Mouse (Mus musculus) adrenal gland, postnatal 25 days (tissue): Measurements from ENCODE around the gene Hoxb2. TPM values are rescaled to one million over a fixed set of nuclear protein-coding genes. Genes with fewer than 3 reads are reported as not detected.

ENCODE experiments used
- DNase-seq: peaks from one replicate; pipeline ENCODE4 v3.0.0; 2021; ENCODE audit warnings: mixed read lengths
- total RNA-seq: library from RNA; stranded (reverse); gene quantifications from 2 replicates; pipeline ENCODE4 v1.2.3, GENCODE M21; 2021

The Hoxb2 gene
- total RNA-seq, 1 experiment from 2014 or later, result 24.0 TPM

DNA sequence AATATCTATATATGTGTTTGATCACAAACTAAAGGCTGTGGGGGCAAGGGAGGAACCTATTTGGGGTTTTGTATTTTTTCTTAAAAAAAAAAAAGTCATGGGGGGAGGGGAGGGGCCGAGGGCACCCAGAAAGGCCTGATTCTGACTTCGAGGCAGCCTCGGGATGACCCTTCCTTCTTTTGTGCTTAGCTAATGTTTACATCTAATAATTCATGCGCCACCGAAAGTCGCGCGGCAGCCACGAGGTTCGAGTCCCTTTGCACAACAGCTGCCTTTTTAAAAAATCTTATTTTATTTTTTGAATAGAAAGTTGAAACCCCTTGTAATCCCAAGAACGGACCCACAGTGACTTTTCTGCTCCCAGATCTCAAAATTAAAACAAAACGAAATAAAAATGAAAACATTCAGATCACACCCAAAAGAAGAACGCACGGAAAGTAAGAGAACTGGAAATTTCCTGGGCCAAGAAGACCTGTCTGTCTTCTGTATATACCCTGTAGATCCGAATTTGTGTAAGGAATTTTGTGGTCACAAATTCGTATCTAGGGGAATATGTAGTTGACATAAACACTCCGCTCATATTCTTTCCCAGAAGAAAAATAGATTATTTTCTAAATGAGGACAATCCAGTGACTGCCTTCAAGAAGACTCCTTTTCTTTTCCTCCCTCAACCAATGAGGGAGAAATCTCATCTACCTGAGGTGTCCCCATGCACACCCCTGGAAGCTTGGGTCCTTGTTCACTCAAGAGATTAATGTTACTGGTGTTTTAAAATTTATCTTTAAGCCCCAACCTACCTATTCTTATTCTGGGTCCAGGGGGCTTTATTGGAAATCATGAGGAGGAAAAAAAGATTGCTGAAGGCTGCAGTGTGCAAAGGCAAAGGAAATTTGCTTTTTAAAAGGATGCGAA, 33.4 kb upstream of the Hoxb2 start:
- DNase-seq, result no peak

DNA sequence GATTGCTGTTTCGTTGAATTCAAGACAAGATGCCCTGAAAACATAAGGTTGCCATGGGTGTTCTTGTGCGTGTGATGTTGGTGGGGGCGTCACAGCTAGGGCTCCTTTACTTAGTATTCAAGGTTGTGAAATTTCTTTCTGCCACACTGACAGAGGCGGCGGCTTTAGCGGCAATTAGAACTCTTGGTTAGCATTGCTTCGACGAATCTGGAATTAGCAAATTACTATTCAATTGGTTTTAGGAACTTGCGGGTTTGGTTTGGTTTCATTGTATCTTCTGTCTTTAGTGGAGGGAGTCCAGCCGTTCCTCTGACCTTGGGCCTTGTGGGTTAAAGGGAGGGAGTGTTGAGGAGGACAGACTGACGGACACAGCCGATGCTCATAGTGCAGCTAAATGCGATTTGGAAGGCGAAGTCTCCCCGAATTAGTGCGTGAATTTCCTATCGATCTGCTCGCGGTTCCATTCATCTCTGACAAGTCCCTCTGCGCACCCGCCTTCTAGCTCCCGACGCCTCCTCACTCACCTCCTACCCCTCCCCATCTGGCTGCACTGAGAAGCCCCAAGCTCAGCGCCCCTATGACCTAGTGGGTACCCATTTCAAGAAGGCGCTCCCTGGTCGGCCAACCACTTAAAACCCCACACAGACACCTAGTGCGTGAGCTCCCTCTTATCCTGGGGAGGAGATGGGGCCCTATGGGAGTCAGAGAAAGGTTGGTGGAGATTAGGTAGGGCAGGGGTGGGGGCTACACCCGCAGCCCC, 32.5 kb upstream of the Hoxb2 start, which contains the start of gene Hoxb4:
Hoxb4 (plus strand) TSS at position 660 of the 760 bp plus-strand sequence.
- DNase-seq, result no peak

DNA sequence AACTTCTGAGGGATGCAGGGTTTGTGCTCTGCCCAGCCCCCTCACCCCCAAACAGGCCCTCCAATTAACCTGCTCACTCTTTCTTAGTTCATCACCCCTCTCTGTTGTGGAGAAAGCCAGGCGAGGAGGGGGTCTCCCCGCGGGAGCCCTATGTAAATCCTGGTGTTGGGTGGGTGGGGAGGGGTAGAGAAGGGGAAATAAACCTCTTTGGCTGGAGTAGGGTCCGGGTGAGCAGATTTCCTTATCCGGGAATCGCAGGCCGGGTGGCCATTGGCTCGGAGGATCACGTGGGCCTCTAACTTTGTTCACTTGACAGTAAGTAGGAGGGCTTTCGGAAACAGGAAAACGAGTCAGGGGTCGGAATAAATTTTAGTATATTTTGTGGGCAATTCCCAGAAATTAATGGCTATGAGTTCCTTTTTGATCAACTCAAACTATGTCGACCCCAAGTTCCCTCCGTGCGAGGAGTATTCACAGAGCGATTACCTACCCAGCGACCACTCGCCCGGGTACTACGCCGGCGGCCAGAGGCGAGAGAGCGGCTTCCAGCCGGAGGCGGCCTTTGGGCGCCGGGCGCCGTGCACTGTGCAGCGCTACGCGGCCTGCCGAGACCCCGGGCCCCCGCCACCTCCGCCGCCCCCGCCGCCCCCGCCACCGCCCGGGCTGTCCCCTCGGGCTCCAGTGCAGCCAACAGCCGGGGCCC, 31.8 kb upstream of the Hoxb2 start:
- peak; percentile 84 for DNase-seq

DNA sequence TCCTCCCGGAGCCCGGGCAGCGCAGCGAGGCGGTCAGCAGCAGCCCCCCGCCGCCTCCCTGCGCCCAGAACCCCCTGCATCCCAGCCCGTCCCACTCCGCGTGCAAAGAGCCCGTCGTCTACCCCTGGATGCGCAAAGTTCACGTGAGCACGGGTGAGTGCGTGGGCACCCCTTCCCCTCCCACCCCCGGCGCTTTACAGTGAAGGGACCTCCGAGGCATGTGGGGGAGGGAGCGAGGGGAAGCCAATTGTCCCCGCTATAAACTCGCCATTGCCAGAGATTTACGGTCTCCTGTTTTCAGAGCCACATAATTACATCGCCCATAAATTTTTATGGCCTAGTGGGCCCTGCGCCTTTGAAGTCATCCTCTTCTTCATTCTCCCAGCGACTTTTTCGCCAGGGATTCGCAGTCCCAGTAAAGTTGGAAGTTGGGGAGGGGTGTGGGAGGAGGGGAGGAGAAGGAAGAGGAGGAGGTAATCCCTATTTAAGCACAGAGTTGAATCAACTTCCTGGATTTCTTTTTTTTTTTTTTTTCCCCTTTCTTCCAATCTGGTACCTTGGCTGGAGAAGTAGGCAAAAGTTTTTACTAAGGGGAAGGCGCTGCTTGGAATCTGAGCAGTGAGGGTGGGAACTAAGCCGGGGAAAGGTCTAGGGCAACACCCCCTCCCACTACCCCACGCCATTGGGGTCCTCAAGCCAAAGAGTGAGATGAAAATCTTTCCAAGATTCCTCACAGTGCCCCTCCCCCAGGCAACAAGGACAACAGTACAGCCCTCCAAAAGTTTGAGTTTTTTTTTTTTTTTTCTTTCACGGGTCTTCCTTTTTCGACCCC, 31.0 kb upstream of the Hoxb2 start:
- no peak for DNase-seq

DNA sequence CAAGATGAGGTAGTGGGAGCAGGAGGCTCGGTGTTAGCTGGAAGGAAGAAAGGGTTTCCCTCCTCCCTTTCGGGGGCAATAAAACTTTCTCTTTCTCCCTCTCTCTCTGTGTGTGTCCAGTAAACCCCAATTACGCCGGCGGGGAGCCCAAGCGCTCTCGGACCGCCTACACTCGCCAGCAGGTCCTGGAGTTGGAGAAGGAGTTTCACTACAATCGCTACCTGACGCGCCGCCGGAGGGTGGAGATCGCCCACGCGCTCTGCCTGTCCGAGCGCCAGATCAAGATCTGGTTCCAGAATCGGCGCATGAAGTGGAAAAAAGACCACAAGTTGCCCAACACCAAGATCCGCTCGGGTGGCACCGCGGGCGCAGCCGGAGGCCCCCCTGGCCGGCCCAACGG, 30.4 kb upstream of the Hoxb2 start:
- peak; percentile 63 for DNase-seq

DNA sequence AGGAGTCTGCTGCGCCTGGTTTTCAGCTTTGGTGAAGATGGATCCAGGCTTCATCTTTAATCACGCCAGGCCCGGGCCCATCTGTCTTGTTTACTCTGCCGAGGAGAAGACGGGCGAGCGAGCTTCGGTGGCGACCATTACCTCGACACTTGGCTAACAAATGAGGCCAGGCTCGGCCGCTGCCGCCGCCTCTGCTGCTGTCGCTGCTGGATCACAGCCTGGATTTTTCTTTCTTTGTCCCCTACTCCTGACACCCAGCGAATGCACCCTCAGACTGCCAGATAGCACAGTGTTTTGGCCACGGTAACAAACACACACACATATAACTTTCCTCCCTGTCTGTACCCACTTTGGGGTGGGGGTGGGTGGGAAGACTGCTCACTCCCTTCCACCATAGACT, 29.6 kb upstream of the Hoxb2 start:
- DNase-seq, result no peak

DNA sequence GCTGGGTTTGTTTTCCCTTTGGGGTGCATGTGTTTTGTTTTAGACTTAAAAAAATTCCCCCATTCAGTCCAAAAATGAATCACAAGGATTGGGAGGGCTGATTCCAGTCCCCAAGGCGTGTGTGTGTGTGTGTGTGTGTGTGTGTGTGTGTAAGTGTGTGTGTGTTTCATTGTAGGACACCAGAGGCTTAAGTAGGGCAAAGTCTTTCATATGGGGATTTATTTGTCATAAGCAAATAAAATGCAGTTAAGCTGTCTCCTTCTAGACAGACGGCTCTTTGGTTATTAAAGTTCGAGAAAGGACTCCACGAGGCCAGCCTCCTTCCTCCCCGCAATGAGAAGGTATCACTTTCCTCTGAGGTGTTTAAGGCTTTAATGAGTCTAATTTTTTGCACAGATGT, 28.5 kb upstream of the Hoxb2 start:
- no peak for DNase-seq

DNA sequence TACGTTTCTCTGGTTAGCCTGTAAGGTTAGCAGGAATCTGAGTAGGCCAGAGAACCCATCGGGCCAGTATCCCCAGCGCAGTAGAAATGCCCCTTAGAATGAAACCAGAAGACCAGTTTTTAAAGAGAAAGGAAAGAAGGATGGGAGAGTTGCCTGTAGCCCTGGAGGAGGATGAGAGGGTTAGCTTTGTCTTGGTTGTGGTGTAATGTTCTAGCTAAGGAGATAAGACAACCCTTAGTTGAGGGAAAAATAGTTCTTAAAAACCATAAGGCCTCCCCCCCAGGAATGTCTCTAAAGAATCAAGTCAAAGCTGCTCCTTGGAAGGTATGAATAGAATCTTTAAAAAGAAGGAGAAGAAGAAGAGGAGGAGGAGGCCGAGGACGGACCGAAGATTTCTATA, 27.6 kb upstream of the Hoxb2 start:
- no peak for DNase-seq

DNA sequence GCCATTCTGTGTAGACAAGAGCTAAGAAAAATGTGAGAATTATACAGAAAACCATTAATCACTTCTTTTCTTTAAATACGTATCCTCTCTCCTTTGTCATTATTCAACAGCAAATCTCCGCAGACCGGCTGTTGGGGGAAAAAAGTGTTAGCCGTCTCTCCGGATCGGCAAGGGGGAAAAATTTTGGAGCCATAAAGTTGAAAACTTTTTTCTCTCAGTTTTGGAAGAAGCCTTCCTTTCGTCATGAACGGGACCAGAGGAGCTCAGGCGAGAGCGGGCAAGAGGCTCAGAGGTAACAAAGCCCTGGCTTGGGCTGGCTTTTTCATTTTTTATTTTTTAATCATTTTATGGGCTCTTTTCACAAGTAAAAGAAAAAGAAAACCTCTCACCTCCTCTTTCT, 27.2 kb upstream of the Hoxb2 start, which contains the start of gene Hoxb3:
Hoxb3 (plus strand) TSS at position 173 of the 400 bp plus-strand sequence.
- no peak for DNase-seq

DNA sequence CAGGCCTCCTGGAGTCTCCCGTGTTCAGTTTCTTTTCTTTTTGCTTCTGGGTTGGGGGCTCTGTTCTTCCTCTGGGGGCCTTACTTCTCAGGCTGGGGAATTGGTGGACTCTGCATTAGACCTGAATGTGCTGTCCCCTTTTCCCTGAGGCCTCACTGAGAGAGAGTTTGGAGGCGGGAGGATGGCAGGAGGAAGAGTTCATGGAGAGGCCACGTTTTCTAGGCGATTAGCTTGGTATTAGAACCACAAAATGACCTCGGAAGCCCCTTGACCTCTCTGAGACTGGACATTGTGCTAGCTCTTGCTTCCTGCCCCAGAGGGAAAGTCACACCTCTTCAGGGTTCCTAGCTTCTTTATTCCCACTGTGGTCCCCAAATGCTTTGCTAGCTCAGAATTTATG, 26.2 kb upstream of the Hoxb2 start:
- DNase-seq, result no peak

DNA sequence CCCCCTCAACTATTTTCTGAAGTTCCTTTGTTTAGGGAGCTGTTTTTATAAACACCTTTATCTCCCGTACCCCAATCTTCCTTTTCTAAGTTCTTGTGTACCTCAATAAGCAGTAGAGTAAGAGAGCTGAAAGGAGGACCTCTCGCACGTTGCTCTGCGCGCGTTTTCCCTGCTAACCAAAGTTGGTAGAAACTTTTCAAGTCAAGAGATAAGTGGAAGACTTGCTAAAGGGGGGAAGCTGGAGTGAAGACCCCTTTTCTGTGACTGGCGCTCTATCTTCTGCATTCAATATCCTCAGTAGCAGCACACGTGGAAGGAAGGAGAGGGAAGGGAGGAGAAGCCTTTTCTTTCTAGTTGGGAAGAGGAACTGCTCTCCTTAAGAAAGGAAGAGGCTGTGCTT, 25.4 kb upstream of the Hoxb2 start:
- no peak for DNase-seq

DNA sequence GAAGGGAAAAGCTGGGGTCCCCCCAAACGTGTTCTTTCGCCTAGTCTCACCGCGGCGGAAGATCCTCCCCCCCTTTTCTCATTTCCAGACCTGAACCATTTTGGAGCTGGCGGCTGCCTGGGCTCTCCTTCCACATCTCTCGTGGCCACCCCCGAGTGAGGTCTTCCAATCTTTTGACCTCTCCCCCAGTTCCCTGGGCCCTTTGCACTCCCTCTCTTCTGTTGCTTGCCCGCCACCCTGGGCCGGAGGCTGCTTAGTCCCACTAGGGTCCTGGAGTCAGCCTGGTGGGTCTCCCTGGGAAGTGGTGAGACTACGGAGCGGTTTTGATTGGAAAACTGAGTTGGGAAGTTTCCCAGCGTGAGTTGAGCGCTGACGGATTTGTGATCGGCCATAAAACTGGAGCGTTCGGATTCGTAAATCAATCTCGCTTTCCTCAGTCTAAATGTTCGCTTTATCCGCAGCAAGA, 24.5 kb upstream of the Hoxb2 start:
- no peak for DNase-seq

DNA sequence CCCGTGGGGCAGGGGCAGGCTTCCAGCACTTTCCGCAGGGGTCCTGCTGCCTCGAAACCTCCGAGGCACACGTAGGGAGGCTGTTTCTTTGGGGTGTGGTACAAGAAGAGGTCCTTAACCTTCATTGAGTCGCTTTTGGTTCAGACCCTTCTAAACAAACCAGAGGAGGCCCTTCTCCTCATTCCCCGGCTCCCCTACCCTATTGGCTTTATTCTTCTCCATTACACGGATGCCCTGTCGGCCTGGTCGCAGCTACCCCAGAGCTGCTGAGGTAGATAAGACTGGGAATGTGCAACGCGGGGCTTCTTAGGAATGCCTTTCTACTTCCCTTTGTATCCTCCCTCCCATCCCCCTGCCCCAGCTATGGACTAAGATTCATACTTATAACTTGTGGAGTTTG, 23.6 kb upstream of the Hoxb2 start:
- DNase-seq, result no peak

DNA sequence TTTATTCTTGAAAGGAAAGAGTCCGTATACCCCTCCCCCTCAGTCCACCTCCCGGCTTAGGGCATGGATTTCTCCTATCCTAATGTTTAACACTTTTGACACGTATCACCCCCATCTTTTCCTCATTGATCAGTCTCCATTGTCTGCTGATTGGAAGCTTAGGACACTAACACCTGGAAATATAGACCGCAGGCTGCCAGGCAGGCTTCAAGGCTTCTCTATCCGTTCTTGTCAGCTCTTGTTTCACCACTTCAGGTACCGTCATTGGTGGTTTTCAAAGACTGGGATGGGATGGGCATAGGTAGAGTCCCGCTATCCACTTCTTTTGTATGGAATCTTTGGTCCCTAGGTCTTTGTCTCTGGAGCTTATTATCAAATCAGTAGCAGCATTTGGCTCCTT, 23.2 kb upstream of the Hoxb2 start:
- DNase-seq, result no peak

DNA sequence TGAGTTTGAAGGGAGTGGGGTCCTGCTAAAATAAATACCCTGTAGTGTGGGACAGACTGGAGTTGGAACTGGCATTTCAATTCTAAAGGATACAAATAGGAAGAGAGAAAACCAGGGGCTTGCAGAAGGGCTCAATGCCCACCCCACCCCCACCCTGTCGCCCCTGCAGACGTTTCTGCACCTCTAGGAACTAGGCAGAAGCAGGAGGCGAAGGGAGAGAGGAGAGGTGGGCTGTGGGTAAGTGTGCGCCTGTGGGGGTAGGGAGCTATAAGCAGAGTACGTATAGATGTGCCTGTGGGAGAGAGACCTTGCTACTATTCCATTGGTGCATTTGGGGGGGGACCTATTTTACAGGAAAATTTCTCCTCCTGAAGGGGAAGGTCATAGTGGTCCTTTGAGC, 22.6 kb upstream of the Hoxb2 start:
- DNase-seq, result no peak

DNA sequence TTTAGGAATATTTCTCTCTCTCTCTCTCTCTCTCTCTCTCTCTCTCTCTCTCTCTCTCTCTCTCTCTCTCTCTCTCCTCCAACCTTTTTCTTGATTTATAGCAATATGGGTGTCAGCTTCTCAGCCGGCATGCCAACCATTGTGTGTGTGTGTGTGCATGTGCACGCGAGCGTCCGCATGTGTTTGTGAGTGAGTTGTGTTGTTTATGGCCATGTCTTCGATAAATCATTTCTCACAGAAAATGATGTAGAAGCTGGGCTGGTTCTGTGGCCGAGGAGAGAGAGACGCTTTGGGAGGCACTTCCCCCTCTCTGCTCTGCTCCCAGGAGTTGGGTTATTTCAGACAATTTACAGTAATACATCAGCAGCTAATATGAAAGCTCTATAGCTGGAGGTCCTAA, 21.7 kb upstream of the Hoxb2 start:
- no peak for DNase-seq

DNA sequence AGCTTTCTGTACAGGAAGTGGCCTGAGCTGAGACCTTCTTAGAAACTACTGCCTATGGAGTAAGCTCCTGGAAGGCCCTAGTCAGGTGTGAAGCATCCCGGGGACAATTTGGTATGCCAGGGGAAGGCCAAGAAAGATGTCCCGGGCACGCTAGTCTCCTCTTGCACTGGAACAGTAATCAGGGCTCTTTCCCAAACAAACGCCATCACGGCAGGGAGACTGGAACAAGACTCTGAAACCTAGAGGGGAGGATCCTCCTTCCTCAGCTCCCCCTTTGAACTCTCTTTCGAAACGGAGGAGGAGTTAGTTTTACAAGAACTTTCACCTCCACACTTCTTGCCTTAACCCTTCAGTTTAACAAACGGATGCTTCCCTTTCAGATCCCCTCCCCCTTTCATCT, 18.2 kb upstream of the Hoxb2 start:
- no peak for DNase-seq

DNA sequence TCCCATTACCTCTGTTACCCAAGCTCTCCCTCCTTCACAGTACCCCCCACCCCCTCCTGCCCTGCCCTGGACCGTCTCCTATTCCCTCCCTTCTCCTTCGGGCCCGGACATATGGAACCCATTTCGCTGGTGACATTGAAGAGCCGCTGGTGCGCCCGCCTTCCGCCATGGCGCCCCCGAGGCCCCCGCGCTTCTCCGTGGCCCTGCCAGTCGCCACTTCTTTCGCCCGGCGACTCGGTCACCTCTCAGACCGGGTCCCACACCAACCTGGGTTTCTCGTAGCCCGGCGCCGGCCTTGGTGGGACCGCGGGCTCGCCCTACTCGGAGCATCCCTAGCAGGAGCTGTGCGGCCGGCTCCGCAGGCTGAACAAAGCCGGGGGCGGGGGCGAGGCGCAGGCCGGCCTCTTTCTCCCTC, 17.7 kb upstream of the Hoxb2 start:
- DNase-seq, result no peak

DNA sequence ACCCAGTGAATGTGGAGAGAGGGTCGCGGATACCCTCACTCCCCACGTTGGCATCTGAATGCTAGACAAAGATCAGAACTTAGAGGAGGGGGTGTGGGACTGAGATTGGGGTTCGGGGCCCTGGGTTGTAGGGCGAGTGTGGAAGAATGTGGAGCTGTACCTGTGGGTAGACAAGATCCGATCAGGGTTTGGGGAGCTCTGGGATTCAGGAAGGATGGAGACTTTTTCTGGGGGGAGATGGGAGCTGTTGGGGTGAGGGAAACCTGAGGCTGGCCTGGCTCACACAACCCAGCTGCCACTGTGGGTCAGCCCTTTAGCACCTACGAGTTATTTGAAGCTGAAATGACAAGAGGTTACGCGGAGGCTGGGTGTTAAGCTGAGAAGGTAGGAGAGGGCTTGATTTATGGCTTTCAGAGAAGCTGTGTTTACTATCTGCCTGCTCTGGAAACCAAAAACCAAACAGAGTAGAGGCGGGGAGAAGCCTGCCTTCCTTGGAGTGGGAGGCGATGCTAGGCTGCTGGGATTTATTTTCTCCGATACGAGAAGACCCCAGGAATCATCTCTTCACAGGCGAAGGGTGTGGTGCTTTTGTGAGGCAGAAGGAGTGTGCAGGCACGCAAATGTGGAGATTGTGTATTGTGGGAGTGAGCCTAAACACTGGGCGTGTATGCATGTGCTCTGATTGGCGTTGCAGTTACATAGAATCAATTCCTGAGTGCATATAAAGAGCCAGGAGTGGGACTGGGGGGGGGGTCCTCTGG, 16.9 kb upstream of the Hoxb2 start:
- DNase-seq, result no peak

DNA sequence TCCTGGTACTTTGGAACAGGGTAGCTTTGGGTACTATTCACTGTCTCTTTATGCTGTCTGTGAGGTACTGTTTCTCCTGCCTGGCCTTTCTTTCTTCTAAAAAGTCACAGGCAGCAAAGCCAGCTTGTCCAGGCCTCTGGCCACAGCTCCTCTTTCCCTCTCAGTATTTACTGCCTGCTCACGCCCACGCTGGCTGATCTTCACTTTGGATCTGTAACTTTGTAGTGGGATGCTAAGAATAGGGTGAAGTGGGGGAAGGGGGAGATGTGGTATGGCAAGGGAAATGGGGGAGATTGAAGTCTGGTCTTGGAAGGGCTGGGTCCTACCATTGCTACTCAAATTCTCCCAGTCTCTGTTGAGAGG, 16.3 kb upstream of the Hoxb2 start:
- no peak for DNase-seq

DNA sequence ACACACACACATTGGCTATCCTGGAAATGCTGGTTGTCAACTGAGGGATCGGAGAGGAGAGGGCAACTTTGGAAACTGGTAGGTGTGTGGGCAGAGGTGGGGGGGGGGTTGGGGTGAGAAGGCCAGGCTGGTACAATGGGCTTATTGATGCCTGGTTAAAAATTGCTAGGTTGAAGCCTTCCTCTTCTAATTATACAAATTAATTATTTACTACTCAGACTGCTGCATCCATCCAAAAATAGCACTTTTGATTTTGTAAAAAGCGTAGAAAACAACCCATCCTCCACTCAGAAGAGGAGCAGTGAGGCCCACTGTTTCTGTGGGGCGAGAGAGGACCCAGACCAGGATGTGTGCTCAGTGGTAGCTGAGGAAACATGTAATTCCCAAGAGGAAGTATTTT, 15.3 kb upstream of the Hoxb2 start:
- peak; percentile 0 for DNase-seq
